Comparison of ENCODE assay signal across 12 mouse cellular contexts in the genomic region with DNA sequence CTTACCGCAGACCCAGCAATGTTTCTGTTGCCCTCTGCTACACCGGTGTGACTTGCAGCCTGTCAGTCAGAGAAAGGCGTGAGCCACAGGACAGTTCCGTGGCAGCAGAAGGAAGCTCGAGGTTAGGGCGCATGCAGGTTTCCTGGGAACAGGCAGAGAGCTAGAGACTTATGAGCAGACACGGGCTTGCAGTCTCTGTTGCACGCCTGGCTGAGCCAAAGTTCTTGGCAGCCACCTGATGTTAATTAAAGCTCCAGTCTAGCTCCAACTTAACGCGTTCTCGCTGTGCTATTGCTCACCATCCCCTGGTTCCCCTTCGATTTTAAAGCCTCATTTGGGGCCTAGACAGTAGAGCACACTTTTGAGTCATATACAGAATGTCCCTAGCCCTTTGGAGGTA.
DNase-seq lines count a peak whose midpoint lies in the region; ATAC-seq and TF ChIP-seq lines count a peak whose summit lies in the region.
"Had no signal": no experiment of that assay in that cellular context is flagged by ENCODE, and none has a peak within 500 bp of the region (broad histone marks: within the 10 kb centered on the region; RNA-seq: fewer than 3 reads in every experiment).

No protein-coding gene starts in this region.

- no peak overlapping the region for H3K4me2 ChIP-seq in hindbrain, postnatal 0 days (ENCODE audit: low read depth, low read length)
- no peak overlapping the region for H3K4me2 ChIP-seq in hindbrain, embryonic 12.5 days (replicated peaks)
- no peak overlapping the region for H3K4me2 ChIP-seq in forebrain, postnatal 0 days (ENCODE audit: low read depth)
- H3K4me2 ChIP-seq in limb, embryonic 14.5 days (replicated peaks; ENCODE audit: low read depth, low read length, severe bottlenecking), result no peak overlapping the region
- no peak overlapping the region for H3K4me2 ChIP-seq in liver, postnatal 0 days (ENCODE audit: low read depth, low read length)
- H3K4me2 ChIP-seq: neural tube, embryonic 12.5 days had no signal

- H3K27ac ChIP-seq in hindbrain, postnatal 0 days, result no peak overlapping the region
- H3K27ac ChIP-seq in hindbrain, embryonic 12.5 days, result no peak overlapping the region
- no peak overlapping the region for H3K27ac ChIP-seq in forebrain, postnatal 0 days (ENCODE audit: low read depth, low read length)
- H3K27ac ChIP-seq in limb, embryonic 14.5 days (replicated peaks; ENCODE audit: low read depth, low read length), result no peak overlapping the region
- no peak overlapping the region for H3K27ac ChIP-seq in liver, postnatal 0 days (ENCODE audit: low read depth)
- H3K27ac ChIP-seq: heart, adult 2 months; neural tube, embryonic 12.5 days; stomach, postnatal 0 days had no signal

- no peak overlapping the region for H3K9ac ChIP-seq in hindbrain, postnatal 0 days (replicated peaks; ENCODE audit: low read length)
- H3K9ac ChIP-seq in hindbrain, embryonic 12.5 days, result no peak overlapping the region
- H3K9ac ChIP-seq in forebrain, postnatal 0 days, result no peak overlapping the region
- no peak overlapping the region for H3K9ac ChIP-seq in limb, embryonic 14.5 days (ENCODE audit: low read depth, low read length, severe bottlenecking)
- H3K9ac ChIP-seq in liver, postnatal 0 days (replicated peaks), result no peak overlapping the region
- H3K9ac ChIP-seq: neural tube, embryonic 12.5 days had no signal

- no peaks in the 10 kb centered on the region for H3K27me3 ChIP-seq in hindbrain, postnatal 0 days (ENCODE audit: insufficient read depth, low read length)
- no peaks in the 10 kb centered on the region for H3K27me3 ChIP-seq in hindbrain, embryonic 12.5 days
- no peaks in the 10 kb centered on the region for H3K27me3 ChIP-seq in forebrain, postnatal 0 days (ENCODE audit: insufficient read depth, low read length)
- no peaks in the 10 kb centered on the region for H3K27me3 ChIP-seq in limb, embryonic 14.5 days (ENCODE audit: control insufficient read depth, insufficient read depth, low read length)
- no peaks in the 10 kb centered on the region for H3K27me3 ChIP-seq in liver, postnatal 0 days (ENCODE audit: insufficient read depth, low read length)
- H3K27me3 ChIP-seq: neural tube, embryonic 12.5 days had no signal

- WGBS in hindbrain, postnatal 0 days, result 58% methylated on average over 12 of the region's 12 CpGs
- 75% methylated on average over 12 of the region's 12 CpGs for WGBS in hindbrain, embryonic 12.5 days
- WGBS in forebrain, postnatal 0 days, result 50% methylated on average over 12 of the region's 12 CpGs
- WGBS in limb, embryonic 14.5 days, result 32% methylated on average over 12 of the region's 12 CpGs
- 69% methylated on average over 12 of the region's 12 CpGs for WGBS in liver, postnatal 0 days (ENCODE audit: insufficient replicate concordance)

- peak; percentile 53 for DNase-seq in hindbrain, postnatal 0 days (ENCODE audit: low spot score)
- peak; percentile 64 to 75 for DNase-seq in cerebellum, adult 18-20 months
- peak; percentile 62 for DNase-seq in forebrain, postnatal 0 days
- peak; percentile 46 for DNase-seq in limb, embryonic 14.5 days (ENCODE audit: low spot score)
- DNase-seq in liver, postnatal 0 days, result no peak
- DNase-seq in lung, postnatal 25 days (ENCODE audit: low spot score), result no peak
- DNase-seq: kidney, adult 8-10 months; lung, postnatal 10 days had no signal

- TF ChIP-seq CTCF in hindbrain, postnatal 0 days (IDR thresholded peaks at IDR 0.05; ENCODE audit: low read depth), result no peak
- TF ChIP-seq CTCF in forebrain, postnatal 0 days (IDR thresholded peaks at IDR 0.05; ENCODE audit: low read depth), result no peak
- no peak for TF ChIP-seq CTCF in liver, postnatal 0 days (IDR thresholded peaks at IDR 0.05; ENCODE audit: low read depth)

- TF ChIP-seq POLR2A in limb, embryonic 14.5 days (IDR thresholded peaks at IDR 0.05; ENCODE audit: borderline replicate concordance, extremely low read depth, insufficient read depth, insufficient read length), result no peak

- ATAC-seq in hindbrain, postnatal 0 days, result 0 out of 2 replicates have a peak, but pooled peaks have one; percentile 18
- no peak for ATAC-seq in hindbrain, embryonic 12.5 days (ENCODE audit: low FRiP score)
- peak; percentile 72 for ATAC-seq in forebrain, postnatal 0 days
- no peak for ATAC-seq in limb, embryonic 14.5 days (ENCODE audit: low FRiP score, low read depth)
- no peak for ATAC-seq in liver, postnatal 0 days

- no peaks in the 10 kb centered on the region for H3K9me3 ChIP-seq in hindbrain, postnatal 0 days (ENCODE audit: low read length)
- no peaks in the 10 kb centered on the region for H3K9me3 ChIP-seq in hindbrain, embryonic 12.5 days (replicated peaks)
- no peaks in the 10 kb centered on the region for H3K9me3 ChIP-seq in forebrain, postnatal 0 days (ENCODE audit: low read length)
- H3K9me3 ChIP-seq in limb, embryonic 14.5 days (ENCODE audit: control insufficient read depth, low read length), result no peaks in the 10 kb centered on the region
- no peaks in the 10 kb centered on the region for H3K9me3 ChIP-seq in liver, postnatal 0 days (ENCODE audit: low read length)
- H3K9me3 ChIP-seq: neural tube, embryonic 12.5 days had no signal

- no peaks in the 10 kb centered on the region for H3K4me1 ChIP-seq in hindbrain, postnatal 0 days (ENCODE audit: insufficient read depth, low read length)
- H3K4me1 ChIP-seq in hindbrain, embryonic 12.5 days, result no peaks in the 10 kb centered on the region
- H3K4me1 ChIP-seq in forebrain, postnatal 0 days (ENCODE audit: insufficient read depth), result 0 out of 2 replicates have a peak, but pooled peaks cover 5% of the 10 kb centered on the region
- no peaks in the 10 kb centered on the region for H3K4me1 ChIP-seq in limb, embryonic 14.5 days (ENCODE audit: control insufficient read depth, insufficient read depth, low read length)
- no peaks in the 10 kb centered on the region for H3K4me1 ChIP-seq in liver, postnatal 0 days (ENCODE audit: insufficient read depth)
- H3K4me1 ChIP-seq: neural tube, embryonic 12.5 days had no signal

- H3K4me3 ChIP-seq in hindbrain, postnatal 0 days (ENCODE audit: low read length), result no peak overlapping the region
- H3K4me3 ChIP-seq in hindbrain, embryonic 12.5 days, result no peak overlapping the region
- H3K4me3 ChIP-seq in forebrain, postnatal 0 days (ENCODE audit: low read depth, low read length), result no peak overlapping the region
- H3K4me3 ChIP-seq in limb, embryonic 14.5 days (replicated peaks; ENCODE audit: low read length), result no peak overlapping the region
- no peak overlapping the region for H3K4me3 ChIP-seq in liver, postnatal 0 days (ENCODE audit: low read depth, low read length)
- H3K4me3 ChIP-seq: heart, adult 2 months; neural tube, embryonic 12.5 days had no signal

- no peaks in the 10 kb centered on the region for H3K36me3 ChIP-seq in hindbrain, postnatal 0 days (ENCODE audit: insufficient read depth, low read length)
- no peaks in the 10 kb centered on the region for H3K36me3 ChIP-seq in hindbrain, embryonic 12.5 days
- no peaks in the 10 kb centered on the region for H3K36me3 ChIP-seq in forebrain, postnatal 0 days (ENCODE audit: insufficient read depth)
- H3K36me3 ChIP-seq in limb, embryonic 14.5 days (ENCODE audit: control insufficient read depth, insufficient read depth, low read length), result no peaks in the 10 kb centered on the region
- no peaks in the 10 kb centered on the region for H3K36me3 ChIP-seq in liver, postnatal 0 days (replicated peaks; ENCODE audit: insufficient read depth, low read length)
- H3K36me3 ChIP-seq: neural tube, embryonic 12.5 days had no signal

- no peak for TF ChIP-seq EP300 in liver, postnatal 0 days (IDR thresholded peaks at IDR 0.05; ENCODE audit: low read depth)

Comparison
In these comparisons a context has a peak if more than half of its experiments do, and no peak if none do; other contexts are left out.
1. ATAC-seq: peak in hindbrain, postnatal 0 days (single experiment) and forebrain, postnatal 0 days (single experiment); none in hindbrain, embryonic 12.5 days (single experiment), limb, embryonic 14.5 days (single experiment) and liver, postnatal 0 days (single experiment).
2. DNase-seq: peak in hindbrain, postnatal 0 days (single experiment), cerebellum, adult 18-20 months (2 of 2), forebrain, postnatal 0 days (single experiment) and limb, embryonic 14.5 days (single experiment); none in liver, postnatal 0 days (single experiment) and lung, postnatal 25 days (single experiment).